Mouse (Mus musculus) layer of hippocampus, adult 9-10 months (tissue): ENCODE measurements around the gene Ehd4.

ENCODE experiments used
- DNase-seq: peaks from one replicate; pipeline ENCODE4 v3.0.0; 2022; ENCODE audit warnings: low spot score

The Ehd4 gene

GRCm38 (mm10) chr2:120108077-120108476 lies 46.3 kb downstream of the Ehd4 start:
- DNase-seq: no peak

GRCm38 (mm10) chr2:120107446-120107845 lies 47.0 kb downstream of the Ehd4 start:
- DNase-seq: no peak

- DNase-seq: no peak
Observed at GRCm38 (mm10) chr2:120106397-120106973, 47.9 kb downstream of the Ehd4 start.

- DNase-seq: no peak
Observed at GRCm38 (mm10) chr2:120105861-120106260, 48.5 kb downstream of the Ehd4 start.

DNA sequence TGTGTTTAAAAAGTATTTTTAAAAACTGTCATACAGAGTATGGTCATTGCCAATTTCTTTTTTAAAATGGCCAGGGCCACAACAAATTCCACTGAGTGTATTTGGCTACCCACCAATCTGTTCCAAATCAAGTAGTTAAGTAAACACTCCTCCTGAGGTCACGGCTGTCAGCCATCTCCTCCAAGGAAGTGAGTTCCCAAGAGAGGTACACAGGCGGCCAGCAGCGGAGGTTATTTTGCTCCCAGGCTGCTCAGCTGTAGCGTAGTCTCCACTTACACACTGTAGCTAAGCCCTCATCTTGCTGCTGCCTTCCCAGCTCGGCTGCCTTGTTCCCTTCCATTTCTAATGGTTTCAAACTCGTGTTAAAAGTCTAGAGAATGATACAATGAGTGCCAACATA lies 51.5 kb downstream of the Ehd4 start:
- no peak for DNase-seq

DNA sequence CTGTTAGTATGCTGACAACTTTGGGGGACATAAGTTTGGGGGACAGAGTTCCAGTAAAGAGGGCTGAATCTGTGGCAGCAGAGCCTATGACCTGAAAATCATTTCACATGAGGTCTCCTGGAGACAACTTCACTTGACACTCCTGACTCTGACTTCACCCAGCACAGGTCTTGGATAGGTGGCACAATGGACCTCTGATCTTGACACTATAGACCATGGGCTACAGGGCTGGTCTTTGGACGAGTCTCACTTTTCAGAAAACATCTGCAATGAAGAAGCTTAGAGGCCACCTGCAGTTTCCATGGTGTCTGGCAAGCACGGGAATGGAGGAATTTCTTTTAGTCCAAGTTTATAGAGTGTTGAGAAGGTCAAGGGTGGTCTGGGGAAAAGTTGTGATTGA lies 52.0 kb downstream of the Ehd4 start:
- no peak for DNase-seq

DNA sequence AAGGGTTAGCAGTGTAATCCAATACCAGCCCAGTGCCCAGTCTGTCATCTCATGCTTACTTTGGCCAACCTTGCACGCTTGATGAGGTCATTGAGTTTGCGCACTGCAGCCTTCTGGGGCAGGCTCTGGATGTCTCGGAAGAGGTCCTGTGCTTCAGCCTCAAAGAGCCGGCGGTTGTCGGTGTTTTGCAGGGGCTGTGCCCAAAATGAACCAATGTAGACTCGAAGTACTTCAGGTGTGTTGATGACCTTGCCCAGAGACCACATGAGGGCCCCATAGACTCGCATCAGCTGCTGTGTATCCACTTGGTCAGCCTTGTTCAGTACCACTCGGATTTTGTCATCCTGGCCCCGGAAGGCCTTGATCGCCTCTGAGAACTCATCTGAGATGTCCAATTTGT lies 52.4 kb downstream of the Ehd4 start:
- no peak for DNase-seq

DNA sequence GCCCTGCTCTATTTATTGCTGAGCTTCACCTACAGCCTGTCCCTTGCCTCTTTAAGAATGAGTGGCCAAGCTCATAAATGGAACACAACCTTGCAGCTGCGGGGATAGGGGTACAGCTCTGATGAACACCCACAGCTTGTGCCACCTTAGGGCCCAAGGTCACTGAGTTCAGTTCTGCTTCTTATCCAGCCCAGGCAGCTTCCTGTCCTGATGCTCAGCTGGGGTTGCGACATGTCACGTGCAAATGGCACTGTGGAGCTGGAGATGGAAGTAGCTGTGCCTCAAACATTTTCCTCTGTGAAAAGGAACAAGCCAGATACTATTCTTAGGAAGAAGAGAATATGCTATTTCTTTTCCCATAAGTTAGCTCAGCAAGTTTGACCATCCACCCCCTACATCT lies 54.5 kb downstream of the Ehd4 start:
- DNase-seq: peak; percentile 21

- DNase-seq: no peak
Observed at GRCm38 (mm10) chr2:120099263-120099662, 55.1 kb downstream of the Ehd4 start.

DNA sequence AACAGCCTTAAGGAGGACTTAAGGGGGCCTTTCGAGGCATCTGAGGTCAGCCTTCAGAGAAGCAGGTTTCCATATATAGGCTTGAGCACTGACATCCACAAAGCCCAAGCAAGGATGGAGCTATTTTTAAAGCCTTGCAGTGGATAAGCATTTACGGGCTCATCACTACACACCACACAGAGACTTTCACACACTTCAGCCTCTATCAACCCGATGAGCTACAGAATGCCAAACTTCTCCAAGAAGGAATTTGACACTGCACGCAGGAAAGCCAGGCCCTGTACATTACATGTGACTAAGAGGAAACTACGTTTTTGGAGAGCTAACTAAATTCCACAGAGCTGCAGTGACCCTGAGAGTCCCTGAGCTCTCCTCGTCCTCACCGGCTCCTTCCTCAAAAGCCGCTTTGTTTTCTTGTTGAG lies 55.6 kb downstream of the Ehd4 start:
- no peak for DNase-seq

DNA sequence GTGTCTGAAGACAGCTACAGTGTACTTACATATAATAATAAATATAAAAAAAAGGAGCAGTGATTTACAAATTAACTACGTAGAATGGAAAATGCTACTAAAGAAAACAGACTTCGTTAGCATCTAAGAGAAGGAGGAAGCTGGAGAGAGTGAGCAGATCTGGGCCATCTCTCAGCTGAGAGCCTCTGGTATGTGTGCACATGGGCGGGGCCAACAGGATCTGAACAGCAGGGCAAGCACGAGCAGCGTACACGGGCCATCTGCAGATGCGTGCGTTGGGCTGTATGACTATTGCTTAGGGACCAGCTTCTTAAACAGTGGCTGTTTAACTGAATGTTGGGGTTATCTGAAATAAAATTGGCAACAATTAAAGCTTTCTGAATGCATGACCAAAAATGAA lies 56.5 kb downstream of the Ehd4 start:
- no peak for DNase-seq

- DNase-seq: no peak
Observed at GRCm38 (mm10) chr2:120096711-120097110, 57.7 kb downstream of the Ehd4 start.

- no peak for DNase-seq
Observed at GRCm38 (mm10) chr2:120096191-120096590, 58.2 kb downstream of the Ehd4 start.

DNA sequence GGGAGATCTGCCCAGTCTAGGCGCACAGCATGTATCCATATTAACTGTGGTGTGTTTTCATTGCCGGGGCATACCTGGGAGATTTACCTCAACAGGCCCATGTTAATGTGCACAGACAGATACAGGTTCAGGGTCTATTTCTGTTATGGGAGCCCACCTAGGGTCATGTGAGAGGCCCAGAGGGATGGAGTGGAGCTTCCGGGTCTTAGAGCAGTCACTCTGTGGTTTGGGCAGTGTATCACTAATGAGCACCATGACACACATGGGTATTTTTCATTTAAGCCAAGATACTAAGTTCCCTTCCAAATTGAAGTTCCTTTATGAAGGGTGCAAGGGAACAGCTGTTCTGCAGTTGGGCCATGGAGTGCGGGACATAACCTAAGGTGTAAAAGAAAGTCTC lies 59.2 kb downstream of the Ehd4 start:
- no peak for DNase-seq

- DNase-seq: peak; percentile 26
Observed at GRCm38 (mm10) chr2:120093671-120094430, 60.6 kb downstream of the Ehd4 start.

GRCm38 (mm10) chr2:120090979-120091378 lies 63.4 kb downstream of the Ehd4 start:
- no peak for DNase-seq

DNA sequence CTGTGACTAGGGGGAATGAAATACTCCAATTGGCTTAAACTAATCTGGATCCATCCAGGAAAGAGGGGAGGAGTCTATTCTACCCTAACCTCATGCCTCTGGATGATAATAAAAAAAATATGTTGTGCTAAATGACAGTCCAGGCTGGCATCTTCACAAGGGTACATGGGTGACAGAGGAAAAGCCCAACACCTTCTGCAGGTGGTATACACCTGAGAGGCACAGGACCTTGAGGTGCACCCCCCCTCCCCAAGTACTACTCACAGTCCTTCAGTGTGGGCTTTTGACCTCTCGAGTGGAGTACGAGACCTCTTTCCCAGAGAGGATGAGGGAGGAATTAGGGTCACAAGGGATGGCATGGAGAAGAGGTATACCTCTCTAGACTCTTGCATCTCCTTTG lies 66.5 kb downstream of the Ehd4 start:
- no peak for DNase-seq

DNA sequence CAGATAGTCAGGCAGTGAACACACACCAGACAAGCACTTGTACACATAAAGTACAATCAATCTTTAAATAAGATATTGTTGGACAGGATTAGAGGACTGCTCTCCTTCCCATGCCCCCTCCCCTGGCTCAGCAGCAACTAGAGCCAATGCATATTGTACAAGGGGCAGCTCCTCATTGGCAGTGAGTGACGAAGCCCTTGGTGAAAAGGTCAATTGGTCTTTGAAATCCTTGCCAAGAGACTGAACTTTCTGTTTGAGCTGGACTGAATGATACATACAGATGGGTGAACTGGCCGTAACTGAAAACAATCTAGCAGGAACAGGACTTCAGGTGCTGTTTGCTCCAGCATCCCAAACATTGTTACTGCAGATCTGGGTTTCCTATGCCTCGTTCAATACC lies 67.0 kb downstream of the Ehd4 start:
- DNase-seq: no peak

- no peak for DNase-seq
Observed at GRCm38 (mm10) chr2:120086038-120086437, 68.4 kb downstream of the Ehd4 start.

- no peak for DNase-seq
Observed at GRCm38 (mm10) chr2:120084593-120085361, 69.6 kb downstream of the Ehd4 start.

DNA sequence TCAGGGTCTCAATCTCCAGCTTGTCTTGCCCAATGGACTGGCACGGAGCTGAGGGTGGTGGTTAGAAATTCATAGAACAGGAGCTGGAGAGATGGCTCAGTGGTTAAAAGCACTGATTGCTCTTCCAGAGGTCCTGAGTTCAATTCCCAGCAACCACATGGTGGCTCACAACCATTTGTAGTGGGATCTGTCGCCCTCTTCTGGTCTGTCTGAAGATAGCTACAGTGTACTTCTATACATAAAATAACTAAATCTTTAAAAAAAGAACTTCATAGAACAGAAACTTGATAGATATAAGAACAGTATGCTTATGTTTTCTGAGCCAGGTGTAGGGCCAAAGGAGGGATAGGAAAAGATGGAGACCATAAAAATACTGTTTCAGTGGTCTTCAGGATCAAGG lies 72.0 kb downstream of the Ehd4 start:
- no peak for DNase-seq

DNA sequence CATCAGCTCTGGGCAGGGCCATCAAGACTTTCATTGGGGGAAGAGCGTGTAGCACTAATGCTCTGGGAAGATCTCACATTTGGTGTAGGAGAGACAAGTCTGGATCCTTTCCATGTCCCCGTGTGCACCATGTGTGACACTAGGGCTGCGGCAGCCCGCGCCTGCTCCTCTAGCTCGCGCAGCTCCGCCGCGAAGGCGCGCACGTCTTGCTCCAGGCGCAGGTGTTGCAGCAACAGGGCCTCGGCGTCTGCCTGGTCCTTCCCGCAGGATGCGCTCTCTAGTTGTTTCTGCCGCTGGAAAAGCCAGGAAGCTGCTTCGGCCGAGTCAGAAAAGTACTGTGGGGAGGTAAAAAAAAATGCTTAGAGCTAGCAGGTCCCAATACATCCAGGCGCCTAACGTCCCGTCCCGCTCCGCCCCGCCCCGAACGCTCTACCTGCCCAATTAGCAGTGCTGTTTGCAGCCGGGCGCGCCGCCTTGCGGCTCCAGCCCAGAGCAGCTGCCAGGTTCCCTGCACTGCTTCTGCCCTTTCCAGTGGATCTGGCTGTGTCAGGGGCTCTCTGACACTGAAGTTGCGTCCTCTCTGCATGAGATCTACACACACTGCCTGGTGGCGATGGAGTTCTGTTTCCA lies 78.2 kb downstream of the Ehd4 start:
- DNase-seq: no peak

DNA sequence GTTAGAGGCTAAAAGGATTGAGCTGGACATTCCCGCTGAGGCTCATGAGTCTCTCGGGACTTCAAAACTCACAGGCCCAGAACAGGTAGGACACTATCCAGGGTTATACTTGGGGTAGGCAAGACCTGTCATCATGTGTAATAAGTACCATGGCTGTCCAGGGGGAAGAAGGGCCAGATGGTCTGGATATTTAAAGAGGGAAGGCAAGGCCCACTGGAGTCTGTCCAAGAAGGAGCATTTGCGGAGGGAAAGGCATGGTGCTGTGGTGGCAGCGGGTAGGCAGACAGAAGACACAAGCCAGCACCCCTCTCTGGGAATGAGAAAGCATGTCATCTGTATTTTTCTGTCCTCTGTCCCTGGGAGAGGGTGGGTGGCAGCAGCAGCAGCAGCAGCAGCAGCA lies 80.3 kb downstream of the Ehd4 start:
- DNase-seq: no peak
